Mouse (Mus musculus) kidney, postnatal 0 days (tissue): ENCODE measurements at regions not wholly inside any gene's neighbourhood (a gene's known extent, or its start where the extent isn't known, plus 50 kb on each side); places are given as distances from the start of the nearest gene placed in this dataset.

Source experiments
- ATAC-seq: fragments of 200-750 bp; cut with Nextera tagmentation; replicated peaks from 2 replicates; pipeline ENCODE4 v1.8.0; 2017; ENCODE audit warnings: low read depth, moderate number of reproducible peaks, moderate TSS enrichment, moderate library complexity; ENCODE audit not compliant: low FRiP score
- DNase-seq: peaks from one replicate; pipeline ENCODE4 v3.0.0-alpha.2; 2016; ENCODE audit warnings: low spot score
- H3K27ac ChIP-seq: fragments of 300-500 bp; sonication (generic); 2 replicates; pipeline ENCODE4 v1.5.1; 2014; ENCODE audit warnings: mild to moderate bottlenecking
- H3K27me3 ChIP-seq: fragments of 300-500 bp; sonication (generic); 2 replicates; pipeline ENCODE4 v1.6.1; 2014; ENCODE audit warnings: low read length, mixed read lengths; ENCODE audit not compliant: insufficient read depth
- H3K36me3 ChIP-seq: fragments of 300-500 bp; sonication (generic); 2 replicates; pipeline ENCODE4 v1.6.1; 2014; ENCODE audit warnings: low read length, mixed read lengths; ENCODE audit not compliant: insufficient read depth
- H3K4me1 ChIP-seq: fragments of 300-500 bp; sonication (generic); replicated peaks from 2 replicates; pipeline ENCODE4 v1.6.1; 2014; ENCODE audit warnings: antibody characterized with exemption, low read length, mixed read lengths; ENCODE audit not compliant: insufficient read depth
- H3K4me2 ChIP-seq: fragments of 300-500 bp; sonication (generic); 2 replicates; pipeline ENCODE4 v1.6.1; 2014; ENCODE audit warnings: mild to moderate bottlenecking, low read length, moderate library complexity, mixed read lengths
- H3K4me3 ChIP-seq: fragments of 300-500 bp; sonication (generic); replicated peaks from 2 replicates; pipeline ENCODE4 v1.5.1; 2014; ENCODE audit warnings: low read depth, low read length
- H3K9ac ChIP-seq: fragments of 300-500 bp; sonication (generic); 2 replicates; pipeline ENCODE4 v1.6.1; 2014; ENCODE audit warnings: low read depth, low read length
- H3K9me3 ChIP-seq: fragments of 300-500 bp; sonication (generic); replicated peaks from 2 replicates; pipeline ENCODE4 v1.6.1; 2016; ENCODE audit warnings: low read length, inconsistent platforms, mixed read lengths
- CTCF ChIP-seq: IDR thresholded peaks from 2 replicates; pipeline ENCODE4 v1.5.1; 2016; ENCODE audit warnings: antibody characterized with exemption, low read depth, mild to moderate bottlenecking, moderate library complexity
- WGBS: fragments of 180-500 bp; shearing (Covaris S2); extraction: QIAGEN DNeasy Blood & Tissue Kit; methylation state at CpG from one replicate; pipeline ENCODE4 v1.1.7; 2014; 5-methylcytosine and 5-hydroxymethylcytosine counted together

- no peaks in the 10 kb centered on the region for H3K27me3 ChIP-seq
- no peak overlapping the region for H3K4me3 ChIP-seq
- no peak overlapping the region for H3K27ac ChIP-seq
- TF ChIP-seq CTCF = no peak
- H3K4me2 ChIP-seq = no peak overlapping the region
- no peak overlapping the region for H3K9ac ChIP-seq
- H3K4me1 ChIP-seq = no peaks in the 10 kb centered on the region
- DNase-seq (no peak), ATAC-seq (no peak)
- no peaks in the 10 kb centered on the region for H3K36me3 ChIP-seq
- H3K9me3 ChIP-seq = no peaks in the 10 kb centered on the region
Measured at GRCm38 (mm10) chr8:60195641-60196040, 307.4 kb downstream of the Gm10283 start.

- Histone ChIP-seq H3K4me3 (no peak overlapping the region), H3K4me2 (no peak overlapping the region), H3K9me3 (no peaks in the 10 kb centered on the region), H3K27me3 (no peaks in the 10 kb centered on the region), H3K9ac (no peak overlapping the region), H3K36me3 (no peaks in the 10 kb centered on the region), H3K4me1 (no peaks in the 10 kb centered on the region), H3K27ac (no peak overlapping the region)
- ATAC-seq (no peak), DNase-seq (peak; percentile 8)
- 24% methylated on average over 5 of the region's 5 CpGs for WGBS
- TF ChIP-seq CTCF = no peak
Measured at GRCm38 (mm10) chr8:60167716-60168272, 335.2 kb downstream of the Gm10283 start.
